Mouse (Mus musculus) adrenal gland (tissue): ENCODE results near the gene Triobp.

Experiments
- intact Hi-C: fragments of 180-260 bp; cut with DNase I; formaldehyde crosslinking; loops from one replicate; pipeline ENCODE4 v1.15.1; 2025

Gene Triobp

DNA sequence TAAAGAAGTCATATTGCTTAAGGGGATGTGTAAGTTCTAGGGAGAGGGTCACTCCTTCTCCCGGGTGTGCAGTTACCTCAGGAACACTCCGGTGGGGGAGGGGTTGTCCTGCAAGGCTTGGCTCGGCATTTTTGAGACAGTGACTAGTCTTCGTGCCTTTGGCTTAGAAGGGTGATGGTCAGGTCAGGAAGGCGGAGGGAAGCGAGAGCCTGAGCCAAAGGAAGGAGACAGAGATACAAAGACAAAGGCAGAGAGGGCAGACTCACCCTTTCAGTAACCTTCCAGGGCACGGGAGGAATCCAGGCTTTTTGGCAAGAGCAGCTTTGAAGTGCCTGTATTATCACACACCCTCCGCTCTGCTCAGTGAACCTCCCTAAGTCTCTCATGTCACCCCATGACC, 22.4 kb upstream of the Triobp start:
- intact Hi-C loops: no loop called here

- intact Hi-C loops: no loop called here
Measured at GRCm38 (mm10) chr15:78926021-78926919, 21.3 kb upstream of the Triobp start, which contains the start of gene Lgals1. Gene Lgals1, plus strand, starts transcription at chr15:78926725.

- intact Hi-C loops: no loop called here
Measured at GRCm38 (mm10) chr15:78927021-78927787, 20.3 kb upstream of the Triobp start.

DNA sequence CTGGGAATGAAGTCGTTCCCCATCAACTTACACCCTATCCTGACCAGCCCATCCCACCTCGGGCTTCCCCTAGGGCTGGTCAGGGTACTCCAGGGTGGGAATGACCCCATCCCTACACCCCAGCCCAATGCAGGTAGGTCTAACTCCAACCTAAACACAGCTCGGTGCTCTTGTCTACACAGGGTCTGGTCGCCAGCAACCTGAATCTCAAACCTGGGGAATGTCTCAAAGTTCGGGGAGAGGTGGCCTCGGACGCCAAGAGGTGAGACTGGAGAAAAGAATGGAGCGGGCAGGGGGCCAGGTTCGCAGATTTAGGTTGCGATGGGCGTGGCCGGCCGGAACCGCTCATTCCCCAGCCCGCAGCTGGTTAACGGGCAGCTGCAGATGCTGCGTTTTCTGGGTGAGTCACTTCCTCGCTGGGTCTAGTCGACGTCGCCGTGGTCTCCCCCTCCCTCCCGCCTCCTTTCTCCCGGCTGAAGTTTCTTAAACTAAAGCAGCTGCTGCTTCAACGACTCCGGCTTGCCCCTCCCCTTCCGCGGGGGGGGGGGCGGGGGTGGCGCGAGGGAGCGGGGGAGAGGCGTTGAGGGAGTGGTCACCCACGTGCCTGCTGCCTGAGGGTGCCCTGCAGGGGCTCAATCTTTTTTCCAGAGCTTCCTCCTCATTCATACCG, 19.6 kb upstream of the Triobp start:
- intact Hi-C loops: no loop called here

DNA sequence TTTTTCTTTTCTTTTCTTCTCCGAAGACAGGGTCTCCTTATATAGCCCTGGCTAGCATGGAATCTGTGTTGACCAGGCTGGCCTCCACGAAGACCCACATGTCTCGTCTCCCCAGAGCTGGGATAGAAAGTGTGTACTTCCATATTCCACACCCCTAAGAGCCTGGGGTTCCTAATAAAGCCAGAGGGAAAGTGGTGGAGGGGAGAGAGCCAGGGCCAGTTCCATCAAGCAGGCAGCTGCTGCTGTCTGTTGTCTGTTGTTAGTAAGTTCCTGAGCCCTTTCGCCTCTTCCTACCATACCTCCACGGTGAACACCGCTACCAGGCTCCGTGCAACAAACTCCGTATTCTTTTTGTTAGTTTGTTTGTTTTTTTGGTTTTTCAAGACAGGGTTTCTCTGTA, 19.0 kb upstream of the Triobp start:
- intact Hi-C loops: no loop called here

- intact Hi-C loops: loop anchor here (2.0 kb wide), 1 partner anchor 15 kb away; no protein-coding TSS in a partner anchor
Measured at GRCm38 (mm10) chr15:78930192-78930706, 17.3 kb upstream of the Triobp start.

GRCm38 (mm10) chr15:78930801-78931426, 16.6 kb upstream of the Triobp start:
- intact Hi-C loops: loop anchor here (2.0 kb wide), 1 partner anchor 16 kb away; no protein-coding TSS in a partner anchor

- intact Hi-C loops: loop anchor here (2.0 kb wide), 1 partner anchor 17 kb away; no protein-coding TSS in a partner anchor
Measured at GRCm38 (mm10) chr15:78931577-78931976, 15.9 kb upstream of the Triobp start.

GRCm38 (mm10) chr15:78934784-78935320, 12.7 kb upstream of the Triobp start, which contains the start of gene Nol12:
Gene Nol12, plus strand, starts transcription at chr15:78934933.
- intact Hi-C loops: no loop called here

DNA sequence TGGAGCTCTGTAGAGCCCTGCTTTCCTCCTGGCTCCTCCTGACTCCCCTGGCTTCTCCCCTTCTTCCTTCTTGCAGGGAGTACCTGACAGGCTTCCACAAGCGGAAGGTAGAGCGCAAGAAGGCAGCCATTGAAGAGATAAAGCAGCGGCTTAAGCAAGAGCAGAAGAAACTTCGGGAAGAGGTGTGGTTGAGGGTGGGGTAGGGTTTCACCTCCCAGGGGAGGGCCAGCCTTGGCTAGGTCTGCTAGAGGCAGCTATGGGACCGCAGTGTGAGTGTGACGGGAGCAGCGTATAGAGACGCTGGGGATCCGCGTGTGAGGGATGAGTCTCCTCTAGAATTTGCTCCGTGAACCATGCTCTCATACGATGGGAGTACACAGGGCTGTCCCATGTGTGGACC, 11.1 kb upstream of the Triobp start:
- intact Hi-C loops: no loop called here

- intact Hi-C loops: no loop called here
Measured at GRCm38 (mm10) chr15:78937311-78937710, 10.2 kb upstream of the Triobp start.

DNA sequence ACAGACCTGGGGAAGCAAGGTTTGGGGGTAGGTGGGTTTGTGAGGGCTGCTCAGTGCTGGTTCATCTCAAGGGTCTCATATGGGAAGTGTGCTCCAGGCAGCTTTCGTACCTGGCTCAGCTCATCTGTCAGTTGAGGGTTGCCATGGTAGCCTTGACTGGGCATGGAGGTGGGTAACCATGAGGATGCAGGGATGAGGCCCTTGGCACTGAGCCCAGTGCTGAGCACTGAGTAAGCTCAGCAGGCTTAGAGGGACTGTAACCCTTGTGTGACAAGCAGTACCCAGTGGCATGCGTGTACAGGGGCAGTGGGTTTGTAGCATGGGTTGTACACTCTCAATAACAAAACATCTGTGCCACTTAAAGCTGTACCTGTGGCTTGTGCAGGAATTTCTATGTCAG, 9.6 kb upstream of the Triobp start:
- intact Hi-C loops: no loop called here

GRCm38 (mm10) chr15:78940325-78940724, 7.2 kb upstream of the Triobp start:
- intact Hi-C loops: no loop called here

DNA sequence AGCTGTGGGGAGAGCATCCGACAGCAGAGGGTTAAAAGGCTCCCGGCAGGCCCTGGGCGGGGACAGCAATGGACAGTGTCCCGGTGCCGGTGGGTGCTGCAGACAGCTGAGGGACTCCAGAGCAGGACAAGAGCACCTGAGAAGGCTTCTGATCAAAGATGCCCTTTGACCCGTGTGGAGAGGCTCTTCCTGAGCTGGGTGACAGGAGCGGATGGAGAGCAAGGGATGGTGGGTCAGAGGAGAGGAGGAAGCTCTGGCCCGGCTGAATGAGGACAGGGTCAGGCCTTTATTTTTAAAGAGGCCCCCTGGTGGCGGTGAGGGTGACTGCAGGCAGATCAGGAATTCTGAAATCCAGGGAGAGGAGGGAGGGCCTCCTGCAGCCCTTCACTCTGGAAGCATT, 4.9 kb upstream of the Triobp start:
- intact Hi-C loops: no loop called here

GRCm38 (mm10) chr15:78946232-78946631, 1.3 kb upstream of the Triobp start:
- intact Hi-C loops: no loop called here

GRCm38 (mm10) chr15:78948152-78948725, 715 bp downstream of the Triobp start:
- intact Hi-C loops: no loop called here

GRCm38 (mm10) chr15:78948883-78949282, 1.4 kb downstream of the Triobp start:
- intact Hi-C loops: no loop called here

DNA sequence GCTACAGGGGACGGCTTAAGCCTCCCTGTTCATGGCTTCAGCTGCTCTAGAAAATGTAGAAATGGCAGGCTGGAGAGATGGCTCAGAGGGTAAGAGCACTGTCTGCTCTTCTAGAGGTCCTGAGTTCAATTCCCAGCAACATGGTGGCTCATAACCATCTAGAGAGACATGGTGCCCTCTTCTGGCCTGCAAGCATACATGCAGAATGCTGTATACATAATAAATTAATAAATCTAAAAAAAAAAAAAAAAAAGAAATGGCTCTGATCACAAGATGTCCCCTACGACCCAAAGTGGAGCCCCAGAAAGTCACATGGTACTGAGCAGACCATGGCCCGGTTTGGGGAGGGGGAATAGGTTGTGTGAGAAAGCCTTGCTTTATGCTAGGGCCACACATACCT, 8.1 kb downstream of the Triobp start:
- intact Hi-C loops: no loop called here

GRCm38 (mm10) chr15:78956351-78956750, 8.8 kb downstream of the Triobp start:
- intact Hi-C loops: no loop called here

DNA sequence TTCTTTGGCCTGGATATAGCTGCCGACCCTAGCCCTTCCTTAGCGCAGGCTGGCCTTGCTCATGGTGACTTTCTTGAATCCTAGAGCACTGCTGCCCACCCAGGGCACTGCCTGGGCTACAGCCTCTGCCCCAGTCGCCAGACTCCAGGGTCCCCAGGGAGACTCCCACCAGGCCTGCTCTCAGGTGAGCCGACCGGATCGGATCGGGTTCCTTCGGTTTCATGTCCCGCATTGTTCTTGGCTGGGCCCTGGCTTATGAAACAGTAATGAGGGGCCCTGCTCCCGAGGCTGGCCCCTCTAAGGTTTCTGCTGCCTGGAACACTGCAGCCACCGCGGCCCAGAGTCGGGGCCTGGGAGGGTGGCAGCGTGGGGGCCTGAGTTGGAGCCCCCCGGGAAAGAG, 9.5 kb downstream of the Triobp start:
- intact Hi-C loops: no loop called here
